Mouse (Mus musculus) stomach, postnatal 0 days (tissue): Measurements from ENCODE around the gene Pofut1.

Experiments used
- CTCF ChIP-seq: IDR thresholded peaks from 2 replicates; pipeline ENCODE4 v1.5.1; 2016; ENCODE audit warnings: antibody characterized with exemption, low read depth, mild to moderate bottlenecking, moderate library complexity
- EP300 ChIP-seq: optimal IDR thresholded peaks from 2 replicates; pipeline ENCODE3; 2016; ENCODE audit warnings: antibody characterized with exemption

GRCm38 (mm10) chr2:153309106-153309505 is 67.8 kb downstream of the Pofut1 start:
- no peak for TF ChIP-seq CTCF
- TF ChIP-seq EP300, result no peak
